Mouse (Mus musculus) stomach, embryonic 15.5 days (tissue): ENCODE measurements around the gene Ltbr. TPM values are rescaled to one million over a fixed set of nuclear protein-coding genes. Genes with fewer than 3 reads are reported as not detected.
"Not testable (repeated sequence)": the region's sequence is repeated elsewhere in the genome, so short reads cannot be mapped to it uniquely, and the experiment has no call there.

Experiments
- ATAC-seq: fragments of 200-750 bp; cut with Nextera tagmentation; 2 replicates; pipeline ENCODE4 v1.8.0; 2017; ENCODE audit warnings: low read depth, moderate number of reproducible peaks, moderate TSS enrichment; ENCODE audit not compliant: insufficient read depth, low FRiP score
- H3K27ac ChIP-seq: fragments of 300-500 bp; sonication (generic); 2 replicates; pipeline ENCODE4 v1.5.1; 2015; ENCODE audit warnings: mild to moderate bottlenecking, inconsistent platforms
- H3K27me3 ChIP-seq: fragments of 300-500 bp; sonication (generic); replicated peaks from 2 replicates; pipeline ENCODE4 v1.6.1; 2015; ENCODE audit warnings: inconsistent platforms
- H3K36me3 ChIP-seq: fragments of 300-500 bp; sonication (generic); 2 replicates; pipeline ENCODE4 v1.6.1; 2015; ENCODE audit warnings: inconsistent platforms
- H3K4me1 ChIP-seq: fragments of 300-500 bp; sonication (generic); 2 replicates; pipeline ENCODE4 v1.6.1; 2015; ENCODE audit warnings: inconsistent platforms
- H3K4me2 ChIP-seq: fragments of 300-500 bp; sonication (generic); 2 replicates; pipeline ENCODE4 v1.6.1; 2015; ENCODE audit warnings: mild to moderate bottlenecking, inconsistent platforms
- H3K4me3 ChIP-seq: fragments of 300-500 bp; sonication (generic); replicated peaks from 2 replicates; pipeline ENCODE4 v1.5.1; 2015; ENCODE audit warnings: inconsistent platforms
- H3K9ac ChIP-seq: fragments of 300-500 bp; sonication (generic); 2 replicates; pipeline ENCODE4 v1.6.1; 2015; ENCODE audit warnings: inconsistent platforms
- H3K9me3 ChIP-seq: fragments of 300-500 bp; sonication (generic); 2 replicates; pipeline ENCODE4 v1.6.1; 2016; ENCODE audit warnings: inconsistent platforms
- WGBS: fragments of 180-500 bp; shearing (Covaris S2); methylation state at CpG from one replicate; pipeline ENCODE4 v1.1.7; 2015; 5-methylcytosine and 5-hydroxymethylcytosine counted together
- polyA plus RNA-seq: library from polyadenylated mRNA; unstranded; fragments of >200 nt; fragmentation: Nextera tagmentation; extraction: Ambion mirVana; gene quantifications from 2 replicates; pipeline ENCODE4 v1.2.1, GENCODE M21; 2015

The Ltbr gene
- polyA plus RNA-seq, 1 experiment from 2014 or later, result 62.7 TPM

DNA sequence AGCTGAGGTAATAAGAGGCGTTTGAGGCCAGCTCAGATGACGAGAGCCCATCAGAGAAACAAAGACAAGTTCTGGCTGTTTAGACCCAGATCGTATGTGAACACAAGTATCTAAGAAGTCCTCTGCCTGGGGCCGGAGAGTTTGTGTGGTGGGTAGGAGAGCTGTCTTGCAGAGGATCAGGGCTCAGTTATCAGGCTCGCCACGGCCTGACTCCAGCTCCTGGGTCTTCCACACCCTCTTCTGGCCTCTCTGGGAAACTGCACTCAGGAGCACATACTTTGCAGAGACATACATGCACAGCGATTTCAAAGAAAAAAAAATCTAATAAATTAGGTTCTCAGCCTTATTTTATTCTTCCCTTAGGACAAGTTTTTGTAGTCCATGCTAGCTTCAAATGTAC is 28.9 kb downstream of the Ltbr start:
- ATAC-seq, result no peak
- Histone ChIP-seq H3K36me3 (no peaks in the 10 kb centered on the region), H3K4me2 (no peak overlapping the region), H3K27ac (no peak overlapping the region), H3K4me3 (no peak overlapping the region), H3K4me1 (no peaks in the 10 kb centered on the region), H3K27me3 (no peaks in the 10 kb centered on the region), H3K9ac (no peak overlapping the region), H3K9me3 (no peaks in the 10 kb centered on the region)
- WGBS, result 87% methylated on average over 7 of the region's 7 CpGs

DNA sequence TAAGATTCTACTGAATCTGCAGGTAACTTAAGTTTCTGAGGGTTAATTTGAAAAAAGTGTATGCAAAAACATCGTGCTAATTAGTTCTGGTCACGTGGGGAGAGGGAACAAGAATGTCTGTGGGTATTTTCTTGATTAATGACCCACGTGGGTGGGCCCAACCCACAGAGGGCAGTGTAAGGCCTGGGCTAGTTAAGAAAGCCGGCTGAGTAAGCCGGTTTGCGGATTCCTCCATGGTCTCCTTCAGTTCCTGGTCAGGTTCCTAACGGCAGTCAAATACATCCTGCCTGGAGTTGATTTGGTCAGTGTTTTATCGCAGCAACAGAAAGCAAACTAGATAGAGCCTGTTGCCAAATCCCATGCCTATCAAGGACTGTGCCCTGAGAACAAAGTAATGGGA is 29.4 kb downstream of the Ltbr start:
- Histone ChIP-seq H3K4me2 (no peak overlapping the region), H3K27ac (no peak overlapping the region), H3K9me3 (no peaks in the 10 kb centered on the region), H3K27me3 (no peaks in the 10 kb centered on the region), H3K4me1 (no peaks in the 10 kb centered on the region), H3K4me3 (no peak overlapping the region), H3K36me3 (no peaks in the 10 kb centered on the region), H3K9ac (no peak overlapping the region)
- WGBS, result 22% methylated on average over 8 of the region's 8 CpGs
- ATAC-seq, result peak; percentile 63

DNA sequence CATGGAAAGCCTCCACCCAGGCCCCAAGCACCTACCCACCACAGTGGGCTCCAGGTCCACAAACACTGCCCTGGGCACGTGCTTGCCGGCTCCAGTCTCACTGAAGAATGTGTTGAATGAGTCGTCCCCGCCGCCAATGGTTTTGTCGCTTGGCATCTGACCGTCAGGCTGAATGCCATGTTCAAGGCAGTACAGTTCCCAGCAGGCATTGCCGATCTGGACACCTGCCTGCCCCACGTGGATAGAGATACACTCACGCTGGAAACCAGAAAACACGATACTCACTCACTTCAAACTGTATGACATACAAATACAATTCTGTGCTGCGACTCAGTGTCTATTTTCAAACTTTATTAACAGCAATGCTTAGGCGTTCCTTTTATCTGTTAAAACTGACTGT is 31.0 kb downstream of the Ltbr start:
- not testable (repeated sequence) for H3K4me1 ChIP-seq, H3K4me2 ChIP-seq, H3K9me3 ChIP-seq, H3K27ac ChIP-seq, H3K36me3 ChIP-seq, H3K9ac ChIP-seq, ATAC-seq, H3K27me3 ChIP-seq, H3K4me3 ChIP-seq
- WGBS, result 90% methylated on average over 13 of the region's 13 CpGs

DNA sequence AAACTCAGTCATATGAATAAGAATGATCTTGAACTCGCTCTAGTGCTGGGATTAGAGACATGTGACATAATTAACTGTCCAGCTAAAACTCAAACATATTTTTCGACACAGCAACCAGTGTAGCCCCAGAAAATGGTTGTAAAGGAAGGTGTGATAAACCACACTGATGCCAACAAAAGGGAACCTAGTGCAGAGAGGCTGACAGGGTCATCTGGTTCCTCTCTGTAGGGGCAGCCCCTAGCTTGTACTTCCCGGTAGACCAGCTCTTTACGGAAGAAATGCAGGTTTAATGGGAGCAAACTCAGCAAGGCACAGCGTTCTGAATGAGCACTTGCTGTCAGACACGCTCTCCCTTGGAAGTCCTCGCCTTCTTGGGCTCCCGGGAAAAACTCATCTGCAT is 34.0 kb downstream of the Ltbr start:
- H3K36me3 ChIP-seq, result no peaks in the 10 kb centered on the region
- no peak overlapping the region for H3K4me3 ChIP-seq
- H3K27ac ChIP-seq, result no peak overlapping the region
- no peaks in the 10 kb centered on the region for H3K27me3 ChIP-seq
- no peaks in the 10 kb centered on the region for H3K4me1 ChIP-seq
- no peak for ATAC-seq
- no peaks in the 10 kb centered on the region for H3K9me3 ChIP-seq
- WGBS, result 67% methylated on average over 8 of the region's 8 CpGs
- no peak overlapping the region for H3K4me2 ChIP-seq
- H3K9ac ChIP-seq, result no peak overlapping the region

DNA sequence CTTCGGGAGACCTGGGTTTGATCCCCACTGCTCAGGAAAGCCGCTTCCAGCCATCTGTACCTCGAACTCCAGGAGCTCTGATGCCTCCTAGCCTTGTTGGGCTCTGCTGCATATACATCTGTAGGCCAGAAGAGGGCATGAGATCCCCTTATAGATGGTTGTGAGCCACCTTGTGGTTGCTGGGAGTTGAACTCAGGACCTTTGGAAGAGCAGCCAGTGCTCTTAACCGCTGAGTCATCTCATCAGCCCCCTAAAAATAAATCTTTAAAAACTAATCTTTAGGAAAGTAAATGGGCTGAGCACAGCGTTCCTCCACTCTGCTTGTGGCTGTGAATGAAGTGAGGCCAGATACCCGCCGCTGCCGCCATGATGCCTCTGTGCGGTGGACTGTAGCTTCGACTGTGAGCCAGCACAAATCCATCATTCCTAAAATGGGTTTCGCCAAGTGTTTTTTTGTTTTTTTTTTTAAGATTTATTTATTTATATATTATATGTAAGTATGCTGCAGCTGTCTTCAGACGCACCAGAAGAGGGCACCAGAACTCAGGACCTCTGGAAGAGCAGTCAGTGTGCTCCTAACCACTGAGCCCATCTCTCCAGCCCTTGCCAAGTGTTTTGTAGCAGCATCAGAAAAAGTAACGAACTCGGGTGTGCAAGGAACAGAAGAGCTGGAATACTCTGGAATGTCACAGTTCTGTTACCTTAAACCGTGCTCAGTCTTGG is 38.7 kb downstream of the Ltbr start:
- ATAC-seq, result no peak
- 53% methylated on average over 15 of the region's 15 CpGs for WGBS

DNA sequence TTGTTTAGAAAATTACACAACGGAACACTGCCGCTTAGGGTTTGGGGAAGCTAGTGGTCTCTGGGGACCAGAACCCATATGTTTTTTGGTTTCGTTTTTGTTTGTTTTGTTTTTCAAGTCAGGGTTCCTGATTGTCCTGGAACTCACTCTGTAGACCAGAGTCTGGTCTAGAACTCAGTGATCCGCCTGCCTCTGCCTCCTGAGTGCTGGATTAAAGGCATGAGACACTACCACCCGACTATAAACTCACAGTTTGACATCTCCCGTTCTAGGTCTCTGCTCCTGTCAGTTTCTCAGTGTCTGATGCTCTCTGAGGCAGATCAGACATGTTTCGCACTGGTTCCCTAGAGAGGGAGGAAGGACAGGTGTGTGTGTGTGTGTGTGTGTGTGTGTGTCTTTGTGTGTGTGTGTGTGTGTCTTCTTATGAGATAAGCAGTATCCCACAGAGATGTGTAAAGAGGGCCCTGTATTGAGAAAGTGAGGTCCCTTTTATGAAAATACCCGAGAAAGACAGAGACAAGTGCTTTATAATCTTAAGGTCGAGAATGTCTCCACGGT is 41.4 kb downstream of the Ltbr start:
- Histone ChIP-seq H3K9ac (no peak overlapping the region), H3K27ac (no peak overlapping the region), H3K4me3 (no peak overlapping the region), H3K9me3 (no peaks in the 10 kb centered on the region), H3K36me3 (no peaks in the 10 kb centered on the region), H3K27me3 (0 out of 2 replicates have a peak, but pooled peaks cover 5% of the 10 kb centered on the region), H3K4me1 (peaks cover 3% of the 10 kb centered on the region; the same call in 1 of the 2 replicates), H3K4me2 (no peak overlapping the region)
- 70% methylated on average over 10 of the region's 10 CpGs for WGBS
- no peak for ATAC-seq

More for the DNA sequence above, 38.7 kb downstream of the Ltbr start:
- Histone ChIP-seq H3K4me3 (no peak overlapping the region), H3K4me1 (peaks cover 3% of the 10 kb centered on the region; the same call in 1 of the 2 replicates), H3K9ac (no peak overlapping the region), H3K27me3 (0 out of 2 replicates have a peak, but pooled peaks cover 5% of the 10 kb centered on the region), H3K27ac (no peak overlapping the region), H3K9me3 (no peaks in the 10 kb centered on the region), H3K36me3 (no peaks in the 10 kb centered on the region), H3K4me2 (no peak overlapping the region)

DNA sequence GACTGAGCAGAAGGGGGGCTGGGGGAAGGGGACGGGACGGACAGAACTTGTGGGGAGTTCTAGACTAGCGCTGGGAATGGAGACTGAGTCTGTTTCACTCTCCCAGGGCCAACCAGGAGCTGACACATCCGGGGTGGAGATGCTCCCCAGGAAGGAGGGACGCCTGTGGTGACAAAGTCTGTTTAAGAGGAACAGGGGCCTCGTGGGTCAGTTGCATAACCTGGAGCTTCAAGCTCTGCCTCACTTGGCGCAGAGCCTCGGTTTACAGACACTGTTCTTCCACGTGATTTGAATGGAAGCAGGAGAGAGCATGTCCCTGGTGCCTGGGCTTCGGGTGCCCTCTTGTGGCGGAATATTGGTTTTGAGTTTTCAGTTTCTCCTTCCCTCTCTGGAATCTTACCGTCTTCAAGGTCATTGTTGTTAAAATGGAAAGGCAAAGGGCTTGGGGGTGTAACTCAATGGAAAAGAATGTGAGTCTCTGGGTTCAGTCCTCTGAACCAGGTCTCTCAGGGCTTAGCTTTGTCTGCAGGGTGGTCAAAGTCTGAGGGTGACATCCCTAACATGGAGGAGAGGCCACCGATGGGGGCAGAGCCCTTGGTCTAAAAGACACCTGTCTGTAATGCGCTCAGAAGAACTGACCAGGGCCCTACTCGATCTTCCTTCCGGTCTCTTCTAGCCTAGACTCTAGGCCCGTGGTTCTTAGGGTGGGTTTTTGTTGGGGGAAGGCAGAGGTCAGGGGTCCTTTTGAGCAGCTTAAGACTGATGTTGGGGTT is 42.0 kb downstream of the Ltbr start:
- no peaks in the 10 kb centered on the region for H3K36me3 ChIP-seq
- ATAC-seq, result peak; percentile 79; the same call in 1 of the 2 replicates
- 0 out of 2 replicates have a peak, but pooled peaks cover 5% of the 10 kb centered on the region for H3K27me3 ChIP-seq
- H3K4me1 ChIP-seq, result peaks cover 3% of the 10 kb centered on the region; the same call in 1 of the 2 replicates
- H3K4me2 ChIP-seq, result peak overlapping the region; percentile 53
- no peaks in the 10 kb centered on the region for H3K9me3 ChIP-seq
- 17% methylated on average over 17 of the region's 17 CpGs for WGBS
- H3K9ac ChIP-seq, result no peak overlapping the region
- H3K27ac ChIP-seq, result no peak overlapping the region
- H3K4me3 ChIP-seq, result peak overlapping the region; percentile 11; the same call in 1 of the 2 replicates

DNA sequence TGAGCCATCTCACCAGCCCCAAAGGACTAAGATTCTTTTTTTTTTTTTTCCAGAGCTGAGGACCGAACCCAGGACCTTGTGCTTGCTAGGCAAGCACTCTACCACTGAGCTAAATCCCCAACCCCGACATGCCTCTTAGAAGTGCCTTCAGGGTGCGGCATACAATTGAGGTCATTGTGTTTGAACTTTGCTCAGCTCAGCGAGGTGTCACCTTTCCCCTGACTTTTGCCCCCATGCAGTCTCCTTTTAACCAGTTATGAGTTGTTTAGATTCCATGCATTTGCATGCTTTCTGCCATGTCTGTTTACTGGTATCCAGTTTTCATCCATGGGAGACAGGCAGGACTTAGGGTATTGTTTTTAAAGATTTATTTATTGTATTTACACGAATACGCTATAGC is 44.9 kb downstream of the Ltbr start:
- Histone ChIP-seq H3K4me1 (peaks cover 3% of the 10 kb centered on the region; the same call in 1 of the 2 replicates), H3K27me3 (0 out of 2 replicates have a peak, but pooled peaks cover 5% of the 10 kb centered on the region), H3K36me3 (no peaks in the 10 kb centered on the region), H3K4me3 (no peak overlapping the region), H3K27ac (no peak overlapping the region), H3K4me2 (no peak overlapping the region), H3K9ac (no peak overlapping the region), H3K9me3 (no peaks in the 10 kb centered on the region)
- 37% methylated on average over 6 of the region's 6 CpGs for WGBS
- no peak for ATAC-seq

DNA sequence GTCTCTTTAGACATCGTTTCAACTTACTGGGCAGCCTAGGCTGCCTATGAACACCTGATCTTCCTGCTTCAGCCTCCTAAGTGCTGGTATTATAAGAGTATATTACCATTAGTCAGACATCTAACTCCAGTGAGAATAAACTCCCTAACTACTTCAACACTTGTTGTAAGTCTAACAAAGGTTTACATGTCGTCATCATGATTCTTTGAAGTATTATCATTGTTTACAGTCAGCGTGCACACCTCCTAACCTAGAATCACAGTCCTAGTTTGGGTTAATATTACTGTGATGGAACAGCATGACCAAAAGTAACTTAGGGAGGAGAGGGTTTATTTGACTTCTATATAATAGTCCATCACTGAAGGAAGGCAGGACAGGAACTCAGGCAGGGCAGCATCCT is 46.2 kb downstream of the Ltbr start:
- Histone ChIP-seq H3K4me3 (no peak overlapping the region), H3K4me1 (peaks cover 3% of the 10 kb centered on the region; the same call in 1 of the 2 replicates), H3K27ac (no peak overlapping the region), H3K36me3 (no peaks in the 10 kb centered on the region), H3K9ac (no peak overlapping the region), H3K9me3 (no peaks in the 10 kb centered on the region), H3K27me3 (no peaks in the 10 kb centered on the region), H3K4me2 (no peak overlapping the region)
- WGBS, result 69% methylated on average over 3 of the region's 3 CpGs
- ATAC-seq, result no peak

DNA sequence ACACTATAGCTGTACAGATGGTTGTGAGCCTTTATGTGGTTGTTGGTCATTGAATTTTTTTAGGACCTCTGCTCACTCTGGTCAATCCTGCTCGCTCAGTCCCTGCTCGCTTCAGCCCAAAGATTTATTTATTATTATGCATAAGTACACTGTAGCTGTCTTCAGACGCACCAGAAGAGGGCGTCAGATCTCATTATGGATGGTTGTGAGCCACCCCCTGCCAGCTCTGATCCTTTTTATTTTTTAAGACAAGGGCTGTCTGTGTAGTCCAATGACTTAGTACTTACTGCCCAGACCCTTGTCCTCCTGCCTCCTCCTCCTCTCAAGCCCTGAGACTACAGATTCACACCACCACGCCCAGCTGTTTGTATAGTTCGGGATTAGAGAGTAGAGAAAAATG is 47.1 kb downstream of the Ltbr start:
- not testable (repeated sequence) for ATAC-seq, H3K9me3 ChIP-seq, H3K4me2 ChIP-seq, H3K4me3 ChIP-seq, H3K27ac ChIP-seq, H3K9ac ChIP-seq, H3K36me3 ChIP-seq, H3K4me1 ChIP-seq, H3K27me3 ChIP-seq
- 59% methylated on average over 6 of the region's 6 CpGs for WGBS

DNA sequence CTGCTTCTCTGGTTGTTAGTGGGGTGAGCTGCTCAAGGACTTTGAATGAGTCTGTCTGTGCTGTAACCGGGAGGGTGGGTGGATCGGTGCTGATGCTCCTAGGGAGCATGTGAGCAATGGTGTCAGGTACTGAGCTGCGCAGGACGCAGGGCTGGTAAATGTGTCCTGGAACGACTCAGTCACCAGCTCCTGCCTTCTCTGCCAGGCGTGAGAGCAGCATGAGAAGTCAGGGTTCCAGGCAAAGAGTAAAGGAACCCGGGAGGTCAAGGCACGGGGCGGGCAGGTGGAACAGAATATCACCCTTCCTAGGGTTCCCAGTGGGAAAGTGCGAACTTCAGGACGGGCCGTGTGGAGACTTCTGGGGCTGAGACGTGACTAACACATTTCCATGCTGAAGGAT is 47.6 kb downstream of the Ltbr start:
- H3K27ac ChIP-seq, result no peak overlapping the region
- H3K36me3 ChIP-seq, result no peaks in the 10 kb centered on the region
- H3K27me3 ChIP-seq, result no peaks in the 10 kb centered on the region
- no peak overlapping the region for H3K9ac ChIP-seq
- no peak for ATAC-seq
- no peaks in the 10 kb centered on the region for H3K9me3 ChIP-seq
- no peak overlapping the region for H3K4me3 ChIP-seq
- H3K4me1 ChIP-seq, result no peaks in the 10 kb centered on the region
- WGBS, result 71% methylated on average over 13 of the region's 13 CpGs
- no peak overlapping the region for H3K4me2 ChIP-seq

DNA sequence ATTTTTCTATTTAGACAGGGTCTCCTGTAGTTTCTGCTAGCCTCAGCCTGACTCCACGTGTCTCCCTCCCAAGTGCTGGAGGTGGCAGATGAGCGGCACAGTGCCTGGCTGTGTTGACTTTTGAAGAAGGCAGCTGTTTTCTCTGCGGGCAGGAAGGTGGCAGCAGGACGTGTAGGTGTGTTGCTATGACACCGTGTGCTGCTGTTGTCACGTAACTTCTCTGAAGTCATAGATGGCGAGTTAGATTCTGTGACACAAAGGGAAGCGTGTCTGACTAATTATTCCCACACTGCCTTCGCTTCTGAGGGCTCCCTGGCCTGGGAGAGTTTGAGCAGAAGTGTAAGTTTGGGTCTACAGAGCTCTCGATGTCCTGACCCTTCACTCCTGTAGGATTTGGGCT is 48.4 kb downstream of the Ltbr start:
- Histone ChIP-seq H3K9me3 (no peaks in the 10 kb centered on the region), H3K4me2 (no peak overlapping the region), H3K27me3 (no peaks in the 10 kb centered on the region), H3K4me1 (no peaks in the 10 kb centered on the region), H3K9ac (no peak overlapping the region), H3K4me3 (no peak overlapping the region), H3K36me3 (no peaks in the 10 kb centered on the region), H3K27ac (no peak overlapping the region)
- 44% methylated on average over 10 of the region's 10 CpGs for WGBS
- ATAC-seq, result no peak
